Mouse (Mus musculus): Measurements from ENCODE around the gene Rbm33. TPM values are rescaled to one million over a fixed set of nuclear protein-coding genes. Genes with fewer than 3 reads are reported as not detected.

Gene Rbm33
- total RNA-seq, 2 experiments from 2014 or later, result 58.8 to 59.0 TPM

DNA sequence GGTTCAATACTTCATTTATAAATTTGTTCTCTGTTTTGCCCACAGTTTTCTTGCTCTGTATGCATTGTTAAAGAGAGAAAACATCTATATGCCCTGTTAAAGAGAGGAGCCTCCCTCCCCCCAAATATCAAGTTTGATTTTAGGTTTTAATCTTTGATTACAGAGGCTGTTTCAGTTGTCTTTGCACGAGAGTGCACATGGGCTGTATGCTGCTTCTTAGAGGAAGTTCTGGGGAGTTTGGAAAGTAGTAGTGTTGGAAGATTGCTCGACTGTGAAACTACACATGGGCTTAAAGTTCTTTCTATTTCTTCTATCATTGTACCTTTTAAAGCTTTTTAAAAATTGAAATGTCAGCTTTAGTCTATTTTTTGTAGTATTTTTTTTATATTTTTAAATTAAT lies 6.9 kb downstream of the Rbm33 start:
- DNase-seq (ENCODE audit: low spot score in 2 of 2), result no peak

- no peak for DNase-seq (ENCODE audit: low spot score in 2 of 2)
Measured at GRCm38 (mm10) chr5:28324457-28324856, 7.5 kb downstream of the Rbm33 start.

DNA sequence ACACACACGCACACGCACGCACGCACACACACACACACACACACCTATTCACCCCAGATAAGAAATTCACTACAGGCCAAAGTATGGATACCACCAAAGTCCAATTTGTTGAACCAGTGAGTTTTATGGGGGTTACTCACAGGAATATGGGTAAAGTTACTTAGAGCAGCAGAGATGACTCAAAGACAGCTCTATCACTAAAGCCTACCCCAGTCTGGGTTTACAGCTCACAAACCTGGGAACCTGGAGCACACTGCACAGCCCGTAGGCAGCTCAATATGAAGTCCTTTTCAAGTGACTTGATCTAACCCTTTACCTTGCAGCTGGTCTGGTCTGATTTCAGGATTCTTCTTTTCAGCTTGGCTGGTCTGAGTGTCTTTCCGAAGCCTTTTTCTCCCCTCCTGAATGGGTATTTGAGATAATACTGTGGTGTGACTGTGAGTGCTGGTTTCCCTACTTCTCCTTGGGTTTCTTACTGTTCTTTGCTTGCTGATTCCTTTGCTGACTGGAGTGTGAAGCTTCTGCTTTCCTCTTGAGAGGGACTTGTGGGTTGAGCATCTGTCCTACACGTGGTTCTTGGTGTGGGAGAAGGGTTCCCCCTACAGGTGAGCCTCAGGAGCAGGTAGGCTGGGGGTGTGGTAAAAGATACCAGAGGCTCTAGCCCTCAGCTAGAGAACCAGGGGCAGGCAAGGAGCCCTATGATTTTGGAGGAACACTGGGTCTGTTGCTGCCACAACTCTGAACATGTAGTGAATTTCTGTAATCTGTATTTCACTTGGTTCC lies 12.3 kb downstream of the Rbm33 start:
- no peak for DNase-seq (ENCODE audit: low spot score in 2 of 2)

GRCm38 (mm10) chr5:28333731-28334130 lies 16.8 kb downstream of the Rbm33 start:
- no peak for DNase-seq (ENCODE audit: low spot score in 2 of 2)

DNA sequence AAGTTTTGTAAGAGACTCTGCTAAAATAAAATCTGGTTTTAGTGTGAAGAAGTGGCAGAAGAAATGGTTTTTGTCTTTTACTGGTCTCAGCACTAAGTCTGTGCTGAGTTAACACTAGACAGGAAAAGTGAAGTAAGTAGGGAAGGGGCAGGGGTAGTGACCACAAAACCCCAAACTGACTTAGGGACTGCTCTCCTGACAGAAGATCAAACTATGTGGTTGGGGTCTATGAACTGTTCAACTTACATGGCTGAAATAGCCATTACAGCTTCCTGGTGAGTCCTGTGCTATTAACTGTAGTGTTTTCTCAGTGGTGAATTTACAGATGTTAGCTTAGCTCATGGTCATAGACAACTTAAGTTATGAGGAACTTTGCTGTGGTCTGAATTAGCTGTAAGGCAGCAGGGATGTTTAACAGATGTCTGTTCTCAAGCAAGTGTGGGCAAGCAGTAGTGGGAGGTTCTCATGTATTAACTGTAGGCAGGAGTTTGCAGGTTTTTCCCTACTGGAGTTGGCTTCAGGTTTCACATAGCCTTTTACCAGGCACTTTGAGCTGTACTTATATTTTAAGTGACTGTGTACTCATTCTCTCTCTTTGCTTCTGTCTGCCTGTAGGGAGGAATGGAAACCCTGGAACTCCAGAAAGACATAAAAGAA lies 35.1 kb downstream of the Rbm33 start:
- no peak for DNase-seq (ENCODE audit: low spot score in 2 of 2)

GRCm38 (mm10) chr5:28355614-28356013 lies 38.7 kb downstream of the Rbm33 start:
- DNase-seq (ENCODE audit: low spot score in 2 of 2), result no peak

GRCm38 (mm10) chr5:28360745-28361144 lies 43.8 kb downstream of the Rbm33 start:
- no peak for DNase-seq (ENCODE audit: low spot score in 2 of 2)

DNA sequence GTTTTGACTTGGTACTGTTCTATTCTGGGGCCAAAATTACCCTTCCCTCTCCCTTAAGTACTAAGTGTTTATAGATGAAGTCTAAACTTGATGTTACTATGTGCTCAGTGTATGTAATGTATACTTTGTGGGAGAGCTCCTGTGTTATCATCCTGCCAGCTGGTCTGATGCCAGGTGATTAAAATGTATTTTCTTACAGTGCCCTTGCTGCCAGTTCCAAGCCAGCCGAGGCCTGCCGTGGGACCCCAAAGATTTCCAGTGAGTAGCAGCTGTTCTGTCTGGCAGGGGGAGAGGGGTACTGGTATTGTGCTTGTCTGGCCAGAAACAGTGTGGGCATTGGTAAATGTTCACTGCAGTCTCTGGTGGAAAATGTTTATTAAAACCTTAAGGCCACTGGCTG lies 51.1 kb downstream of the Rbm33 start:
- DNase-seq (ENCODE audit: low spot score in 2 of 2), result no peak

DNA sequence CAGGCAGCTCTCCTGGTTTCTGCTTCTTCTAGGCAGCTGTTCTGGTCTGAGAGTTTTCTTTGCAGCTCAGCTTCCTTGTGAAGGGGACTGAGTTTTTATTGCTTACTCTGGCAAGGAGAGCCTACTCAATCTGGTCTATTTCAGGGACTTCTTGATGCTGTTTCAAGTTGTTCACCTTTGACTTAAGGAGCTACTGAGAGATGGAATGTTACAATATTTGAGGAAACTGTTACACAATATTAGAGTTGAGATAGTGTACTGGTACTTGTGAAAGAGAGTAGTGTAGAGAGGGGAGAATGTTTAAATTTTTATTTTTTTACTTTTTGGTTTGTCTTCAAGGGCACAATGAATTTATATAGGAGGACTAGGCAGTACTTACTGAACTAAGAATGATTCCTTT lies 53.9 kb downstream of the Rbm33 start:
- DNase-seq (ENCODE audit: low spot score in 2 of 2), result no peak

- no peak for DNase-seq (ENCODE audit: low spot score in 2 of 2)
Measured at GRCm38 (mm10) chr5:28372172-28372664, 55.3 kb downstream of the Rbm33 start.

DNA sequence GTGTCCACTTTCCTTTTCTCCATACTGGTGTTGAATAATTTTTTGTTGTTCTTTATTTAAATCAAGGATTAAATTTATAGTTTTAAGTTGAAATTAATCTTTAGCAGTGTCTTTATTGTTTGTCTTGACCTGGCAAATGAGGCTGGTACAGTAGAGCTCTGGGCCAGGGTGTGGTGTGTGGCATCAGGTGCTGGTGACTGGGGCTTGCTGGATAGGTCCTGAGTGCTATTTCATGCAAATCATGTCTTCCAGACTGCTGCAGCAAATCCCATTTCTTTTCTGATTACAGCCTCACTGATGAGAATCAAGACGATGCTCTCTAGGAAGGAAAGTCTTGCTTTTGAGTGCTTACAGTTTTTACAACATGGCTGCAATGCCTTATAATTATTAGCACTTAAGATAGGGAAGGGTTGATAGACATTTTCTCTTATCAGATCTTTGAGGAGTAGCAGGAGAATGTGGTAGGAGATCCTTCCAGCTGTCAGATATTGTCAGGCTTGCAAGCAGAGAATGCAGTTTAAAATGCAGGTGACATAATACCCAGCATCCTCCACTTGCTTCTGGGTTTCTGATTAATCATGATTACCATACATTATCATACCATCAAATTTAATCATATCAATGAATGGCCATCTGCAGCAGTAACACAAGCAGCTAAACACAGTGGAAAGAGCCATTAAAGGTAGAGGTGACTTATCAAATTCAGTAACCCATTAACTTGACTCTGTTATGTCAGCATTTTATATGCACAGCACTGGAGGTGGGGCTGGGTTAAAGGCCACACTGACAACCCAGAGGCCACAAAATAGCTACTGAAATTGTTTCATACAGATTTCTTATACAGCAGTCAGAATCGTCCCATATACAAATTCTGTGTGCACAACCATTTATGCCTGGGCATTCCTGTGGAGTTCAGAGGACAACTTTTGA lies 56.8 kb downstream of the Rbm33 start:
- no peak for DNase-seq (ENCODE audit: low spot score in 2 of 2)

GRCm38 (mm10) chr5:28377299-28377698 lies 60.4 kb downstream of the Rbm33 start:
- DNase-seq (ENCODE audit: low spot score in 2 of 2), result no peak

GRCm38 (mm10) chr5:28382289-28382688 lies 65.4 kb downstream of the Rbm33 start:
- DNase-seq (ENCODE audit: low spot score in 2 of 2), result no peak

GRCm38 (mm10) chr5:28386783-28387182 lies 69.9 kb downstream of the Rbm33 start:
- DNase-seq (ENCODE audit: low spot score in 2 of 2), result no peak

DNA sequence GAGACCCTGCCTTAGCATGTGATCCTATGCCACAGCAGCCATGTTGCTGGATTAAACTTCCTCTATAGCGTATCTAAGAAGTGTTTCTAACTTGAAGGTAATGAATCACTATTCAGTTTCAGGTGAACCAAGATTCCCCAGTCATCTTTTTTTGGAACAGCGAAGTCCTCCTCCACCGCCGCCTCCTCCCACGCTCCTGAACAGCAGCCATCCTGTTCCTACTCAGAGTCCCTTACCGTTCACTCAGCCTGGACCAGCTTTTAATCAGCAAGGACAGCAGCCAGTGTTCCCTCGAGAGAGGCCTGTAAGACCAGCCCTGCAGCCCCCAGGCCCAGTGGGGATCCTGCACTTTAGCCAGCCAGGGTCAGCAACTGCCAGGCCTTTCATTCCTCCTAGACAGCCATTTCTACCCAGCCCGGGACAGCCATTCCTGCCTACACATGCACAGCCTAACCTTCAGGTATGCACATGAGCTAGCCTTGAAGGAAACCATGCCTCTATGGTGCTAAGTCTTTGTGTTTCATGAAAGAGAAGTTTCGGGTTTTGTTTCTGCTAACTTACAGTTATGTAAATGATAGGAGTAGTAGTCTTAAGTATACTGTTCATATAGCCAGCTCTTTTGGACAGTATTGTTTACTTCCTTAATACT lies 70.7 kb downstream of the Rbm33 start:
- DNase-seq (ENCODE audit: low spot score in 2 of 2), result no peak

DNA sequence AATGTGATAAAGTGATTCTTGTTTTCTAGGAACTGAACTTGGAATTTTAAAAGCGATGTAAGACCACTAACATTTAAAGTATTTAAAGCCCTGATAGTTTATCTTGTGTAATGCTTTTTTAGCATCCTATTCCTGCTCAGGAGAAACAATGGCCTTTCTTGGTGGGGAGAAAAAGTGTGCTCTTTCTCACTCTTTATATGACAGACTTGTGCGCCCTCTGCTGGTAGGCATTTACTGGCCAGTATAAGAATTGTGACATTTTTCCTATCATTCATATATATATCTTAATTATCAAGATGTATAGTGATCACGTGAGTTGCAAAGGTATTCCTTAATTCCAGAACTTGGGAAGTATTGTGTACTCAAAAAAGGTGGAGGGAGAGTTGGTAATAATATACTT lies 71.3 kb downstream of the Rbm33 start:
- peak; percentile 20 to 73 for DNase-seq (ENCODE audit: low spot score in 2 of 2)

GRCm38 (mm10) chr5:28390189-28390588 lies 73.3 kb downstream of the Rbm33 start:
- DNase-seq (ENCODE audit: low spot score in 2 of 2), result no peak

- DNase-seq (ENCODE audit: low spot score in 2 of 2), result no peak
Measured at GRCm38 (mm10) chr5:28397344-28397743, 80.4 kb downstream of the Rbm33 start.

- no peak for DNase-seq (ENCODE audit: low spot score in 2 of 2)
Measured at GRCm38 (mm10) chr5:28398736-28399135, 81.8 kb downstream of the Rbm33 start.

- DNase-seq (ENCODE audit: low spot score in 2 of 2), result no peak
Measured at GRCm38 (mm10) chr5:28399451-28400115, 82.7 kb downstream of the Rbm33 start.

Data from layer of hippocampus, postnatal 14 days (tissue).